Mouse (Mus musculus) midbrain, embryonic 14.5 days (tissue): ENCODE results near the gene Gpr132. TPM values are rescaled to one million over a fixed set of nuclear protein-coding genes. Genes with fewer than 3 reads are reported as not detected.

Experiments used
- ATAC-seq: fragments of 200-750 bp; cut with Nextera tagmentation; 2 replicates; pipeline ENCODE4 v1.8.0; 2017; ENCODE audit warnings: moderate number of reproducible peaks, moderate library complexity; ENCODE audit not compliant: low FRiP score, low TSS enrichment
- DNase-seq: peaks from one replicate; pipeline ENCODE4 v3.0.0-alpha.2; 2015
- H3K27ac ChIP-seq: fragments of 300-500 bp; sonication (generic); replicated peaks from 2 replicates; pipeline ENCODE4 v1.5.1; 2014; ENCODE audit warnings: mild to moderate bottlenecking, low read depth, low read length, moderate library complexity
- H3K27me3 ChIP-seq: fragments of 300-500 bp; sonication (generic); 2 replicates; pipeline ENCODE4 v1.6.1; 2014; ENCODE audit warnings: low read length, control low read depth, mixed read lengths; ENCODE audit not compliant: control insufficient read depth, insufficient read depth
- H3K36me3 ChIP-seq: fragments of 300-500 bp; sonication (generic); 2 replicates; pipeline ENCODE4 v1.6.1; 2014; ENCODE audit warnings: low read length, control low read depth; ENCODE audit not compliant: control insufficient read depth, insufficient read depth
- H3K4me1 ChIP-seq: fragments of 300-500 bp; sonication (generic); 2 replicates; pipeline ENCODE4 v1.6.1; 2014; ENCODE audit warnings: mild to moderate bottlenecking, antibody characterized with exemption, low read length, control low read depth; ENCODE audit not compliant: control insufficient read depth, insufficient read depth
- H3K4me2 ChIP-seq: fragments of 300-500 bp; sonication (generic); 2 replicates; pipeline ENCODE4 v1.6.1; 2014; ENCODE audit warnings: mild to moderate bottlenecking, low read length, moderate library complexity
- H3K4me3 ChIP-seq: fragments of 300-500 bp; sonication (generic); replicated peaks from 2 replicates; pipeline ENCODE4 v1.5.1; 2014; ENCODE audit warnings: low read depth, low read length
- H3K9ac ChIP-seq: fragments of 300-500 bp; sonication (generic); replicated peaks from 2 replicates; pipeline ENCODE4 v1.6.1; 2014; ENCODE audit warnings: mild to moderate bottlenecking, low read length, moderate library complexity
- H3K9me3 ChIP-seq: fragments of 300-500 bp; sonication (generic); 2 replicates; pipeline ENCODE4 v1.6.1; 2016; ENCODE audit warnings: low read length, control low read depth, mixed read lengths; ENCODE audit not compliant: control insufficient read depth
- WGBS: fragments of 180-500 bp; shearing (Covaris S2); extraction: QIAGEN DNeasy Blood & Tissue Kit; methylation state at CpG from one replicate; pipeline ENCODE4 v1.1.7; 2014; 5-methylcytosine and 5-hydroxymethylcytosine counted together
- polyA plus RNA-seq: library from polyadenylated mRNA; unstranded; fragments of >200 nt; fragmentation: Nextera tagmentation; extraction: Ambion mirVana; gene quantifications from 2 replicates; pipeline ENCODE4 v1.2.1, GENCODE M21; 2014

Gpr132 gene
- polyA plus RNA-seq, 1 experiment from 2014 or later: 0.08 TPM

- Histone ChIP-seq H3K27me3 (peaks cover 27% of the 10 kb centered on the region), H3K4me3 (no peak overlapping the region), H3K4me1 (peaks cover 10% of the 10 kb centered on the region; the same call in 1 of the 2 replicates), H3K9ac (no peak overlapping the region), H3K27ac (no peak overlapping the region), H3K9me3 (no peaks in the 10 kb centered on the region), H3K36me3 (no peaks in the 10 kb centered on the region), H3K4me2 (no peak overlapping the region)
- DNase-seq (no peak), ATAC-seq (no peak)
- WGBS: 71% methylated on average over 6 of the region's 6 CpGs
These were observed 13.3 kb upstream of the Gpr132 start for GRCm38 (mm10) chr12:112881301-112881815.

DNA sequence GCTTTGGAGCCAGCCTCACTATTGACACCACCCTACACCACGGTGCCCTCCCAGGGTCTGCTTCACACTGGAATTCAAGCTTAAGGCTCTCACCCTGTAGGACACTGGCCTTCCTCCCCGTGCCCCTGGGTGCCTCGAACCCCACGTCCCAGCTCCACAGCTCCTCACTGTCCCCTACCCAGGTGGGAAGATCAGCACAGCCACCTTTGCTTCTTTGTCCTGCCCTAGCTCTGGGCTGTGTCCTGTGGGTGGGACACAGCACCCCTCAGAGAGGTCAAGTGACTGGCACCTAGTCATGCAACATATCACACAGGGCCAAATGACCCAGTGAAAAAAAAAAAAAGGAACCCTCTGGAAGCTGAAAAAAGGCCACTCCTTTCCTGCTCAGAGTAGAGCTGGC, 12.6 kb upstream of the Gpr132 start:
- no peak overlapping the region for H3K4me2 ChIP-seq
- peaks cover 10% of the 10 kb centered on the region; the same call in 1 of the 2 replicates for H3K4me1 ChIP-seq
- WGBS: 74% methylated on average over 4 of the region's 4 CpGs
- H3K9ac ChIP-seq: no peak overlapping the region
- H3K27ac ChIP-seq: no peak overlapping the region
- H3K27me3 ChIP-seq: peaks cover 34% of the 10 kb centered on the region
- H3K4me3 ChIP-seq: no peak overlapping the region
- no peaks in the 10 kb centered on the region for H3K9me3 ChIP-seq
- H3K36me3 ChIP-seq: no peaks in the 10 kb centered on the region
- no peak for DNase-seq
- no peak for ATAC-seq

GRCm38 (mm10) chr12:112879731-112880130, 11.7 kb upstream of the Gpr132 start:
- no peaks in the 10 kb centered on the region for H3K9me3 ChIP-seq
- peaks cover 10% of the 10 kb centered on the region; the same call in 1 of the 2 replicates for H3K4me1 ChIP-seq
- WGBS: 85% methylated on average over 5 of the region's 5 CpGs
- no peaks in the 10 kb centered on the region for H3K36me3 ChIP-seq
- H3K27me3 ChIP-seq: peaks cover 43% of the 10 kb centered on the region
- no peak overlapping the region for H3K4me2 ChIP-seq
- no peak overlapping the region for H3K9ac ChIP-seq
- H3K4me3 ChIP-seq: no peak overlapping the region
- no peak for ATAC-seq
- DNase-seq: no peak
- no peak overlapping the region for H3K27ac ChIP-seq

DNA sequence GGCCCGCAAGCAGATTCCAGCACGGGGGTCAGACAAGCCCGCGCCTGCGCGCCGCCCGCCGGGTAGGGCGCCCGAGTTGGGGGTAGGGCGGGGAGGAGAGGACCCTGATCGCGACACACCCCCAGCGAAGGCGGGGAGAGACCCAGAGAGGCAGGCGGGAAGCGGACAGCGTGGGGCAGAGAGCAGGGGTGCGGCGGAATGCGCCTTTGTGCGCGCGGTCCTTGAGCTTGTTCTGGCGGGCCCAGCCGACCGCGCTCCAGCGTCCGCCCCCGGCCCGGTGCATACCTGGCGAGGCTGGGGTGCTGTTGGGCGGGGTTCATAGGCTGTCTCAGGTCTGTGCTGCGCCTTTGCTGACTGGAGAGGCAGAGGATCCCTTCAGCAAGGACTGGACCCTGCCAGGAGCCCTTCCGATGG, 9.6 kb upstream of the Gpr132 start:
- Histone ChIP-seq H3K27ac (no peak overlapping the region), H3K9me3 (no peaks in the 10 kb centered on the region), H3K4me1 (peaks cover 10% of the 10 kb centered on the region; the same call in 1 of the 2 replicates), H3K27me3 (peaks cover 55% of the 10 kb centered on the region), H3K4me2 (peak overlapping the region; percentile 49), H3K4me3 (peak overlapping the region; percentile 29), H3K36me3 (no peaks in the 10 kb centered on the region), H3K9ac (peak overlapping the region; percentile 23; the same call in 1 of the 2 replicates)
- DNase-seq (peak; percentile 27), ATAC-seq (no peak)
- 1% methylated on average over 37 of the region's 37 CpGs for WGBS

GRCm38 (mm10) chr12:112877073-112877576, 9.1 kb upstream of the Gpr132 start:
- ATAC-seq (no peak), DNase-seq (no peak)
- Histone ChIP-seq H3K9ac (0 out of 2 replicates have a peak overlapping the region, but pooled peaks have one; percentile 23), H3K27ac (no peak overlapping the region), H3K27me3 (peaks cover 55% of the 10 kb centered on the region), H3K4me1 (peaks cover 10% of the 10 kb centered on the region; the same call in 1 of the 2 replicates), H3K4me2 (peak overlapping the region; percentile 49), H3K9me3 (no peaks in the 10 kb centered on the region), H3K4me3 (peak overlapping the region; percentile 29), H3K36me3 (no peaks in the 10 kb centered on the region)
- WGBS: 7% methylated on average over 17 of the region's 17 CpGs

- Histone ChIP-seq H3K27me3 (peaks cover 55% of the 10 kb centered on the region), H3K36me3 (no peaks in the 10 kb centered on the region), H3K27ac (no peak overlapping the region), H3K9ac (no peak overlapping the region), H3K9me3 (no peaks in the 10 kb centered on the region), H3K4me1 (peaks cover 10% of the 10 kb centered on the region; the same call in 1 of the 2 replicates), H3K4me2 (0 out of 2 replicates have a peak overlapping the region, but pooled peaks have one; percentile 15), H3K4me3 (no peak overlapping the region)
- 4% methylated on average over 28 of the region's 28 CpGs for WGBS
- DNase-seq: peak; percentile 21
- ATAC-seq: no peak
These were observed 8.5 kb upstream of the Gpr132 start for GRCm38 (mm10) chr12:112876332-112877072.

- no peaks in the 10 kb centered on the region for H3K9me3 ChIP-seq
- peaks cover 55% of the 10 kb centered on the region for H3K27me3 ChIP-seq
- no peak overlapping the region for H3K4me2 ChIP-seq
- 25% methylated on average over 16 of the region's 16 CpGs for WGBS
- H3K4me1 ChIP-seq: peaks cover 10% of the 10 kb centered on the region; the same call in 1 of the 2 replicates
- peak; percentile 52; the same call in 1 of the 2 replicates for ATAC-seq
- H3K4me3 ChIP-seq: no peak overlapping the region
- H3K9ac ChIP-seq: no peak overlapping the region
- no peak overlapping the region for H3K27ac ChIP-seq
- no peaks in the 10 kb centered on the region for H3K36me3 ChIP-seq
- DNase-seq: peak; percentile 92
These were observed 7.4 kb upstream of the Gpr132 start for GRCm38 (mm10) chr12:112875225-112876013.

GRCm38 (mm10) chr12:112874199-112874598, 6.2 kb upstream of the Gpr132 start:
- H3K9ac ChIP-seq: no peak overlapping the region
- no peaks in the 10 kb centered on the region for H3K36me3 ChIP-seq
- peak; percentile 35 for DNase-seq
- no peaks in the 10 kb centered on the region for H3K9me3 ChIP-seq
- H3K4me2 ChIP-seq: peak overlapping the region; percentile 49
- peaks cover 10% of the 10 kb centered on the region; the same call in 1 of the 2 replicates for H3K4me1 ChIP-seq
- H3K4me3 ChIP-seq: peak overlapping the region; percentile 24
- ATAC-seq: no peak
- H3K27me3 ChIP-seq: peaks cover 55% of the 10 kb centered on the region
- whole genome bisulfite sequencing: 17% methylated on average over 22 of the region's 22 CpGs
- H3K27ac ChIP-seq: no peak overlapping the region
